Mouse (Mus musculus): Measurements from ENCODE around the gene Lsamp. TPM values are rescaled to one million over a fixed set of nuclear protein-coding genes. Genes with fewer than 3 reads are reported as not detected.

Lsamp gene
- polyA plus RNA-seq, 1 experiment, result not detected

GRCm38 (mm10) chr16:40504262-40504960 is 520.2 kb downstream of the Lsamp start:
- Histone ChIP-seq H3K4me3 (replicated peaks) (no peak overlapping the region), H3K9me3 (ENCODE audit: control insufficient read depth, low read length) (no peaks in the 10 kb centered on the region), H3K4me1 (ENCODE audit: control insufficient read depth) (no peaks in the 10 kb centered on the region), H3K27me3 (ENCODE audit: control insufficient read depth) (no peaks in the 10 kb centered on the region), H3K36me3 (ENCODE audit: control insufficient read depth) (no peaks in the 10 kb centered on the region)
- no peak for TF ChIP-seq TAL1 (IDR thresholded peaks at IDR 0.05; ENCODE audit: low read length)
- no peak for TF ChIP-seq GATA1 (IDR thresholded peaks at IDR 0.05; ENCODE audit: low read length)

- Histone ChIP-seq H3K36me3 (ENCODE audit: control insufficient read depth) (no peaks in the 10 kb centered on the region), H3K9me3 (ENCODE audit: control insufficient read depth, low read length) (peaks cover 3% of the 10 kb centered on the region; the same call in 1 of the 2 replicates), H3K27me3 (ENCODE audit: control insufficient read depth) (no peaks in the 10 kb centered on the region), H3K4me1 (ENCODE audit: control insufficient read depth) (no peaks in the 10 kb centered on the region), H3K4me3 (replicated peaks) (no peak overlapping the region)
- TF ChIP-seq TAL1 (IDR thresholded peaks at IDR 0.05; ENCODE audit: low read length) (no peak), GATA1 (IDR thresholded peaks at IDR 0.05; ENCODE audit: low read length) (no peak)
Observed at GRCm38 (mm10) chr16:40509146-40510030, 525.2 kb downstream of the Lsamp start.

GRCm38 (mm10) chr16:40536754-40537153 is 552.6 kb downstream of the Lsamp start:
- Histone ChIP-seq H3K27me3 (ENCODE audit: control insufficient read depth) (no peaks in the 10 kb centered on the region), H3K36me3 (ENCODE audit: control insufficient read depth) (no peaks in the 10 kb centered on the region), H3K4me3 (replicated peaks) (no peak overlapping the region), H3K9me3 (ENCODE audit: control insufficient read depth, low read length) (no peaks in the 10 kb centered on the region), H3K4me1 (ENCODE audit: control insufficient read depth) (no peaks in the 10 kb centered on the region)
- no peak for TF ChIP-seq GATA1 (IDR thresholded peaks at IDR 0.05; ENCODE audit: low read length)
- no peak for TF ChIP-seq TAL1 (IDR thresholded peaks at IDR 0.05; ENCODE audit: low read length)

- H3K4me1 ChIP-seq (ENCODE audit: control insufficient read depth), result no peaks in the 10 kb centered on the region
- H3K36me3 ChIP-seq (ENCODE audit: control insufficient read depth), result no peaks in the 10 kb centered on the region
- no peak overlapping the region for H3K4me3 ChIP-seq (replicated peaks)
- no peaks in the 10 kb centered on the region for H3K27me3 ChIP-seq (ENCODE audit: control insufficient read depth)
- TF ChIP-seq TAL1 (IDR thresholded peaks at IDR 0.05; ENCODE audit: low read length) (no peak), GATA1 (IDR thresholded peaks at IDR 0.05; ENCODE audit: low read length) (no peak)
- no peaks in the 10 kb centered on the region for H3K9me3 ChIP-seq (ENCODE audit: control insufficient read depth, low read length)
Observed at GRCm38 (mm10) chr16:40549663-40550062, 565.5 kb downstream of the Lsamp start.

GRCm38 (mm10) chr16:40555608-40556007 is 571.4 kb downstream of the Lsamp start:
- H3K4me3 ChIP-seq (replicated peaks), result no peak overlapping the region
- no peaks in the 10 kb centered on the region for H3K9me3 ChIP-seq (ENCODE audit: control insufficient read depth, low read length)
- H3K4me1 ChIP-seq (ENCODE audit: control insufficient read depth), result no peaks in the 10 kb centered on the region
- no peaks in the 10 kb centered on the region for H3K27me3 ChIP-seq (ENCODE audit: control insufficient read depth)
- no peak for TF ChIP-seq TAL1 (IDR thresholded peaks at IDR 0.05; ENCODE audit: low read length)
- TF ChIP-seq GATA1 (IDR thresholded peaks at IDR 0.05; ENCODE audit: low read length), result no peak
- no peaks in the 10 kb centered on the region for H3K36me3 ChIP-seq (ENCODE audit: control insufficient read depth)

- Histone ChIP-seq H3K36me3 (ENCODE audit: control insufficient read depth) (no peaks in the 10 kb centered on the region), H3K27me3 (ENCODE audit: control insufficient read depth) (no peaks in the 10 kb centered on the region)
- TF ChIP-seq TAL1 (IDR thresholded peaks at IDR 0.05; ENCODE audit: low read length), result no peak
- TF ChIP-seq GATA1 (IDR thresholded peaks at IDR 0.05; ENCODE audit: low read length), result no peak
Observed at GRCm38 (mm10) chr16:40557680-40558249, 573.6 kb downstream of the Lsamp start.

GRCm38 (mm10) chr16:40567431-40567941 is 583.3 kb downstream of the Lsamp start:
- Histone ChIP-seq H3K9me3 (ENCODE audit: control insufficient read depth, low read length) (0 out of 2 replicates have a peak, but pooled peaks cover 3% of the 10 kb centered on the region), H3K27me3 (ENCODE audit: control insufficient read depth) (no peaks in the 10 kb centered on the region), H3K36me3 (ENCODE audit: control insufficient read depth) (no peaks in the 10 kb centered on the region), H3K4me3 (replicated peaks) (no peak overlapping the region), H3K4me1 (ENCODE audit: control insufficient read depth) (no peaks in the 10 kb centered on the region)
- no peak for TF ChIP-seq GATA1 (IDR thresholded peaks at IDR 0.05; ENCODE audit: low read length)
- no peak for TF ChIP-seq TAL1 (IDR thresholded peaks at IDR 0.05; ENCODE audit: low read length)

More at GRCm38 (mm10) chr16:40557680-40558249, 573.6 kb downstream of the Lsamp start:
- H3K4me1 ChIP-seq (ENCODE audit: control insufficient read depth), result no peaks in the 10 kb centered on the region
- H3K4me3 ChIP-seq (replicated peaks), result no peak overlapping the region
- no peaks in the 10 kb centered on the region for H3K9me3 ChIP-seq (ENCODE audit: control insufficient read depth, low read length)

GRCm38 (mm10) chr16:40572085-40572745 is 588.1 kb downstream of the Lsamp start:
- Histone ChIP-seq H3K36me3 (ENCODE audit: control insufficient read depth) (no peaks in the 10 kb centered on the region), H3K4me1 (ENCODE audit: control insufficient read depth) (no peaks in the 10 kb centered on the region), H3K9me3 (ENCODE audit: control insufficient read depth, low read length) (0 out of 2 replicates have a peak, but pooled peaks cover 2% of the 10 kb centered on the region), H3K27me3 (ENCODE audit: control insufficient read depth) (no peaks in the 10 kb centered on the region), H3K4me3 (replicated peaks) (no peak overlapping the region)
- TF ChIP-seq TAL1 (IDR thresholded peaks at IDR 0.05; ENCODE audit: low read length), result no peak
